ENCODE assay signal across 8 mouse cellular contexts in genomic region chr8:87830200-87830599, GRCm38 (mm10).
A peak's percentile ranks its signal among the peaks of the same experiment; 100 is the strongest.
DNase-seq lines count a peak whose midpoint lies in the region; ATAC-seq and TF ChIP-seq lines count a peak whose summit lies in the region.

No protein-coding gene starts in this region.

- 0 out of 2 replicates have a peak, but pooled peaks have one; percentile 36 for TF ChIP-seq EP300 in ES-Bruce4 (IDR thresholded peaks at IDR 0.05; ENCODE audit: insufficient read depth, low read depth, low read length)

- no peaks in the 10 kb centered on the region for H3K27me3 ChIP-seq in ES-Bruce4 (ENCODE audit: control insufficient read depth, insufficient read depth, low read length, poor library complexity, severe bottlenecking)

- H3K4me1 ChIP-seq in ES-Bruce4 (ENCODE audit: control insufficient read depth, insufficient read depth, low read length) = no peaks in the 10 kb centered on the region

- DNase-seq in cerebellum, postnatal 25 days = peak; percentile 25 to 63
- DNase-seq in cerebellum, adult 8-10 months = no peak
- peak; percentile 20 to 27 for DNase-seq in left cerebral cortex, adult 18-20 months (ENCODE audit: low spot score in 2 of 2)
- no peak for DNase-seq in left cerebral cortex, adult 11 months (ENCODE audit: low spot score)
- peak; percentile 62 for DNase-seq in forelimb bud, embryonic 11.5 days (ENCODE audit: low read depth, low spot score)

- no peak overlapping the region for H3K27ac ChIP-seq in ES-Bruce4 (ENCODE audit: insufficient read depth, low read length)

- H3K36me3 ChIP-seq in ES-Bruce4 (ENCODE audit: control insufficient read depth, insufficient read depth, low read length, poor library complexity, severe bottlenecking) = no peaks in the 10 kb centered on the region

- no peak overlapping the region for H3K9ac ChIP-seq in ES-Bruce4 (ENCODE audit: low read depth, poor library complexity, severe bottlenecking)

- TF ChIP-seq POLR2A in ES-Bruce4 (IDR thresholded peaks at IDR 0.05; ENCODE audit: insufficient read depth, low read length) = no peak

- H3K4me3 ChIP-seq in ES-Bruce4 (ENCODE audit: low read depth, low read length) = no peak overlapping the region

- no peak for ATAC-seq in CD4-positive, CD25-positive, alpha-beta regulatory T cell, adult 4 months
- ATAC-seq in granulocyte monocyte progenitor cell, adult 5-6 weeks (replicated peaks; ENCODE audit: poor library complexity, severe bottlenecking) = no peak

- no peaks in the 10 kb centered on the region for H3K9me3 ChIP-seq in ES-Bruce4 (replicated peaks; ENCODE audit: control insufficient read depth, insufficient read depth, low read length, poor library complexity, severe bottlenecking)

- TF ChIP-seq CTCF in ES-Bruce4 (IDR thresholded peaks at IDR 0.05; ENCODE audit: low read depth, low read length) = peak; percentile 84

Comparison
In these comparisons a context has a peak if more than half of its experiments do, and no peak if none do; other contexts are left out.
1. DNase-seq: peak in cerebellum, postnatal 25 days (2 of 2), left cerebral cortex, adult 18-20 months (2 of 2) and forelimb bud, embryonic 11.5 days (single experiment); none in cerebellum, adult 8-10 months (single experiment) and left cerebral cortex, adult 11 months (single experiment).